Mouse (Mus musculus): ENCODE data around the gene Nox4. TPM values are rescaled to one million over a fixed set of nuclear protein-coding genes. Genes with fewer than 3 reads are reported as not detected.

Nox4 gene
- polyA plus RNA-seq (2017; shearing (Covaris generic)) = not detected

DNA sequence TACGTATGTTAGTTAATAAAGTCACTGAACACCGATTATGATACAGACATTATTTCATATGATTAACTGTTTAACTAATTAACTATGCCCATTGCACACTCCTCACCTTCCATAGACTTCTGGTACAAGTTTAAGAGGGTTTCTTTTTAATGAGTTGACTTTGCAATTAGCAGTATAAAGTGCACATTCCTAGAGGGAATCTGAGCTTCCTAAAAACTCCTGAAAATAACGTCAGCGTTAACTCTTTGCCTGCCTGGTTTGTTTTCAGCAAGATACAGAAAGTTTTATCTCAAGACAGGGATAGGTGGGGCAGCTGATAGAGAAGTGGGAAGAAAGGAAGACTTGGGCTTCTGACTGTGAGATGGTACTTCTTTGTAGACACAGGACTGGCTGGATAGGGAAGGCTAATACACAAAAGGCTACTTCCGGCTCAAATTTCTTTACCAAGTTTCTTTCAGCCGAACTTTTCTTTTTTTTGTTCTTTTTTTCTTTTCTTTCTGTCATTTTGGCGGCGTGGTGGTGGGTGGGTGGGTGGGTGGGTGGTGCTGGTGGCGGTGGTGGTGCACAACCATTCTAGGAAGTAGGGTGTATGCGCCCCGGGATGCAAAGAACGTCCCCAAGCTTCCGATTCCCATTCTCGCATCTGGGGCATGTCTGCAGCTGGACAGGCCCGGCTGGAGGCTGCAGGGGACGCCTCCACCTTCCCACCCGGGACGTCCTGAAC lies at the start of gene Nox4:
Gene Nox4, plus strand, starts transcription at position 241 of the 724 bp plus-strand sequence.

Other genes starting within 250 kb of the Nox4 start
- 0.09 TPM for gene Vmn2r79, start 250.0 kb upstream of the Nox4 start, polyA plus RNA-seq (2017; shearing (Covaris generic))
- gene Tyr, start 247.4 kb downstream of the Nox4 start, polyA plus RNA-seq (2017; shearing (Covaris generic)) = not detected